Mouse (Mus musculus): ENCODE measurements around the gene Kdm4a. TPM values are rescaled to one million over a fixed set of nuclear protein-coding genes. Genes with fewer than 3 reads are reported as not detected.

The Kdm4a gene
- polyA plus RNA-seq, 1 experiment = 26.8 TPM

GRCm38 (mm10) chr4:118149055-118149576 is 30.7 kb downstream of the Kdm4a start:
- TF ChIP-seq POLR2A (IDR thresholded peaks at IDR 0.05; ENCODE audit: low read depth, low read length) (no peak), CTCF (IDR thresholded peaks at IDR 0.05; ENCODE audit: extremely low read depth, insufficient read depth, insufficient read length, insufficient replicate concordance) (no peak)
- DNase-seq (ENCODE audit: low read depth in 1 of 2, low spot score in 2 of 2) = no peak
- Histone ChIP-seq H3K27me3 (ENCODE audit: control insufficient read depth, insufficient read depth, low read length) (no peaks in the 10 kb centered on the region), H3K4me3 (ENCODE audit: extremely low read depth, insufficient read depth, insufficient read length) (no peak overlapping the region), H3K36me3 (ENCODE audit: control insufficient read depth, insufficient read depth, low read length) (peaks cover 53% of the 10 kb centered on the region), H3K27ac (ENCODE audit: insufficient read depth, low read length) (no peak overlapping the region), H3K4me1 (ENCODE audit: control insufficient read depth, insufficient read depth, insufficient read length) (peaks cover 24% of the 10 kb centered on the region)
- WGBS = 95% methylated on average over 10 of the region's 10 CpGs

- Histone ChIP-seq H3K27ac (ENCODE audit: insufficient read depth, low read length) (no peak overlapping the region), H3K4me3 (ENCODE audit: extremely low read depth, insufficient read depth, insufficient read length) (no peak overlapping the region), H3K27me3 (ENCODE audit: control insufficient read depth, insufficient read depth, low read length) (no peaks in the 10 kb centered on the region), H3K4me1 (ENCODE audit: control insufficient read depth, insufficient read depth, insufficient read length) (peaks cover 28% of the 10 kb centered on the region), H3K36me3 (ENCODE audit: control insufficient read depth, insufficient read depth, low read length) (peaks cover 56% of the 10 kb centered on the region)
- TF ChIP-seq POLR2A (IDR thresholded peaks at IDR 0.05; ENCODE audit: low read depth, low read length) (no peak), CTCF (IDR thresholded peaks at IDR 0.05; ENCODE audit: extremely low read depth, insufficient read depth, insufficient read length, insufficient replicate concordance) (no peak)
- WGBS = 90% methylated on average over 10 of the region's 10 CpGs
- DNase-seq (ENCODE audit: low read depth in 1 of 2, low spot score in 2 of 2) = no peak
Observed at GRCm38 (mm10) chr4:118148317-118148687, 31.5 kb downstream of the Kdm4a start.

GRCm38 (mm10) chr4:118147547-118148316 is 32.1 kb downstream of the Kdm4a start:
- Histone ChIP-seq H3K4me3 (ENCODE audit: extremely low read depth, insufficient read depth, insufficient read length) (no peak overlapping the region), H3K4me1 (ENCODE audit: control insufficient read depth, insufficient read depth, insufficient read length) (peaks cover 23% of the 10 kb centered on the region), H3K36me3 (ENCODE audit: control insufficient read depth, insufficient read depth, low read length) (peaks cover 56% of the 10 kb centered on the region), H3K27me3 (ENCODE audit: control insufficient read depth, insufficient read depth, low read length) (no peaks in the 10 kb centered on the region), H3K27ac (ENCODE audit: insufficient read depth, low read length) (no peak overlapping the region)
- DNase-seq (ENCODE audit: low read depth in 1 of 2, low spot score in 2 of 2) = no peak
- WGBS = 93% methylated on average over 19 of the region's 19 CpGs
- TF ChIP-seq CTCF (IDR thresholded peaks at IDR 0.05; ENCODE audit: extremely low read depth, insufficient read depth, insufficient read length, insufficient replicate concordance) = no peak
- TF ChIP-seq POLR2A (IDR thresholded peaks at IDR 0.05; ENCODE audit: low read depth, low read length) = no peak

GRCm38 (mm10) chr4:118147090-118147489 is 32.8 kb downstream of the Kdm4a start:
- no peak for DNase-seq (ENCODE audit: low read depth in 1 of 2, low spot score in 2 of 2)
- H3K27me3 ChIP-seq (ENCODE audit: control insufficient read depth, insufficient read depth, low read length) = no peaks in the 10 kb centered on the region
- no peak overlapping the region for H3K27ac ChIP-seq (ENCODE audit: insufficient read depth, low read length)
- peaks cover 59% of the 10 kb centered on the region for H3K36me3 ChIP-seq (ENCODE audit: control insufficient read depth, insufficient read depth, low read length)
- WGBS = 95% methylated on average over 10 of the region's 10 CpGs
- H3K4me3 ChIP-seq (ENCODE audit: extremely low read depth, insufficient read depth, insufficient read length) = no peak overlapping the region
- H3K4me1 ChIP-seq (ENCODE audit: control insufficient read depth, insufficient read depth, insufficient read length) = peaks cover 19% of the 10 kb centered on the region; the same call in 1 of the 2 replicates
- no peak for TF ChIP-seq CTCF (IDR thresholded peaks at IDR 0.05; ENCODE audit: extremely low read depth, insufficient read depth, insufficient read length, insufficient replicate concordance)
- no peak for TF ChIP-seq POLR2A (IDR thresholded peaks at IDR 0.05; ENCODE audit: low read depth, low read length)

GRCm38 (mm10) chr4:118144324-118144723 is 35.5 kb downstream of the Kdm4a start:
- DNase-seq (ENCODE audit: low read depth in 1 of 2, low spot score in 2 of 2) = peak; percentile 54 to 59
- WGBS = 28% methylated on average over 9 of the region's 9 CpGs
- Histone ChIP-seq H3K36me3 (ENCODE audit: control insufficient read depth, insufficient read depth, low read length) (peaks cover 54% of the 10 kb centered on the region), H3K4me3 (ENCODE audit: extremely low read depth, insufficient read depth, insufficient read length) (no peak overlapping the region; the same call in 1 of the 2 replicates), H3K4me1 (ENCODE audit: control insufficient read depth, insufficient read depth, insufficient read length) (peaks cover 16% of the 10 kb centered on the region; the same call in 1 of the 2 replicates), H3K27ac (ENCODE audit: insufficient read depth, low read length) (peak overlapping the region; percentile 73), H3K27me3 (ENCODE audit: control insufficient read depth, insufficient read depth, low read length) (no peaks in the 10 kb centered on the region)
- TF ChIP-seq CTCF (IDR thresholded peaks at IDR 0.05; ENCODE audit: extremely low read depth, insufficient read depth, insufficient read length, insufficient replicate concordance) (no peak), POLR2A (IDR thresholded peaks at IDR 0.05; ENCODE audit: low read depth, low read length) (no peak)

- H3K27ac ChIP-seq (ENCODE audit: insufficient read depth, low read length) = peak overlapping the region; percentile 73
- peaks cover 50% of the 10 kb centered on the region for H3K36me3 ChIP-seq (ENCODE audit: control insufficient read depth, insufficient read depth, low read length)
- TF ChIP-seq CTCF (IDR thresholded peaks at IDR 0.05; ENCODE audit: extremely low read depth, insufficient read depth, insufficient read length, insufficient replicate concordance) (no peak), POLR2A (IDR thresholded peaks at IDR 0.05; ENCODE audit: low read depth, low read length) (no peak)
- H3K27me3 ChIP-seq (ENCODE audit: control insufficient read depth, insufficient read depth, low read length) = no peaks in the 10 kb centered on the region
- WGBS = 93% methylated on average over 7 of the region's 7 CpGs
- no peak overlapping the region for H3K4me3 ChIP-seq (ENCODE audit: extremely low read depth, insufficient read depth, insufficient read length)
- DNase-seq (ENCODE audit: low read depth in 1 of 2, low spot score in 2 of 2) = no peak
- H3K4me1 ChIP-seq (ENCODE audit: control insufficient read depth, insufficient read depth, insufficient read length) = peaks cover 17% of the 10 kb centered on the region; the same call in 1 of the 2 replicates
Observed at GRCm38 (mm10) chr4:118143679-118144078, 36.2 kb downstream of the Kdm4a start.

GRCm38 (mm10) chr4:118141511-118141910 is 38.3 kb downstream of the Kdm4a start:
- H3K36me3 ChIP-seq (ENCODE audit: control insufficient read depth, insufficient read depth, low read length) = peaks cover 40% of the 10 kb centered on the region
- H3K27me3 ChIP-seq (ENCODE audit: control insufficient read depth, insufficient read depth, low read length) = no peaks in the 10 kb centered on the region
- WGBS = 96% methylated on average over 5 of the region's 5 CpGs
- H3K4me3 ChIP-seq (ENCODE audit: extremely low read depth, insufficient read depth, insufficient read length) = no peak overlapping the region
- TF ChIP-seq CTCF (IDR thresholded peaks at IDR 0.05; ENCODE audit: extremely low read depth, insufficient read depth, insufficient read length, insufficient replicate concordance) = no peak
- TF ChIP-seq POLR2A (IDR thresholded peaks at IDR 0.05; ENCODE audit: low read depth, low read length) = no peak
- no peak for DNase-seq (ENCODE audit: low read depth in 1 of 2, low spot score in 2 of 2)
- no peak overlapping the region for H3K27ac ChIP-seq (ENCODE audit: insufficient read depth, low read length)
- peaks cover 18% of the 10 kb centered on the region; the same call in 1 of the 2 replicates for H3K4me1 ChIP-seq (ENCODE audit: control insufficient read depth, insufficient read depth, insufficient read length)
